20 mouse cellular contexts compared by ENCODE assay signal in genomic region chr19:20860270-20860669, GRCm38 (mm10).
DNase-seq lines count a peak whose midpoint lies in the region; ATAC-seq and TF ChIP-seq lines count a peak whose summit lies in the region.
"Had no signal": no experiment of that assay in that cellular context is flagged by ENCODE, and none has a peak within 500 bp of the region (broad histone marks: within the 10 kb centered on the region; RNA-seq: fewer than 3 reads in every experiment).

No protein-coding gene starts in this region.

- peaks cover 3 to 4% of the 10 kb centered on the region in 2 experiments; a peak in 3 of 4 replicates for H3K4me1 ChIP-seq in MEL (ENCODE audit: control insufficient read depth in 1 of 2, insufficient read depth in 2 of 2, low read length in 2 of 2)
- H3K4me1 ChIP-seq in kidney, embryonic 15.5 days, result no peaks in the 10 kb centered on the region

- TF ChIP-seq EP300 in MEL (IDR thresholded peaks at IDR 0.05; ENCODE audit: low read depth in 1 of 2, low read length in 2 of 2), result peak; percentile 17 to 34; a peak in 2 of 4 replicates

- 79% methylated on average over 1 of the region's 1 CpGs for WGBS in kidney, embryonic 15.5 days

- no peaks in the 10 kb centered on the region for H3K27me3 ChIP-seq in MEL (ENCODE audit: control insufficient read depth in 1 of 2, insufficient read depth in 2 of 2, low read length in 2 of 2)
- H3K27me3 ChIP-seq in kidney, embryonic 15.5 days, result no peaks in the 10 kb centered on the region
- H3K27me3 ChIP-seq: CH12.LX had no signal

- no peak for TF ChIP-seq CTCF in MEL (IDR thresholded peaks at IDR 0.05 in 2 of 3, conservative IDR thresholded peaks at IDR 0.05 in 1 of 3; ENCODE audit: control insufficient read depth in 1 of 3, insufficient read depth in 1 of 3, low read depth in 2 of 3, low read length in 3 of 3, poor library complexity in 1 of 3, severe bottlenecking in 1 of 3)

- H3K27ac ChIP-seq in MEL (ENCODE audit: control insufficient read depth, low read depth, low read length), result no peak overlapping the region
- no peak overlapping the region for H3K27ac ChIP-seq in kidney, embryonic 15.5 days

- DNase-seq in 416B (ENCODE audit: low read depth), result peak; percentile 14
- no peak for DNase-seq in MEL (ENCODE audit: low read depth, low spot score)
- DNase-seq in kidney, postnatal 4 days, result no peak
- DNase-seq: adrenal gland, adult 2 months; adrenal gland, adult 8-10 months; adrenal gland, postnatal 10 days; adrenal gland, postnatal 14 days; adrenal gland, postnatal 25 days; B cell, adult 2 months; cerebellum, adult 11 months; cerebellum, adult 11-12 months; cerebellum, adult 18-20 months; cerebellum, adult 2 months; cerebellum, adult 8-10 months had no signal

- no peak overlapping the region for H3K9ac ChIP-seq in MEL (ENCODE audit: control insufficient read depth, low read depth, low read length, poor library complexity, severe bottlenecking)
- H3K9ac ChIP-seq in kidney, embryonic 15.5 days, result no peak overlapping the region

- no peaks in the 10 kb centered on the region for H3K79me2 ChIP-seq in MEL (ENCODE audit: control insufficient read depth, insufficient read depth, low read length, poor library complexity)

- H3K4me2 ChIP-seq in kidney, embryonic 15.5 days, result no peak overlapping the region

- ATAC-seq in kidney, embryonic 15.5 days (replicated peaks; ENCODE audit: low FRiP score), result no peak
- ATAC-seq: activated CD4-positive, CD25-positive, alpha-beta regulatory T cell, adult 4 months; CD4-positive, CD25-positive, alpha-beta regulatory T cell, adult 4 months; Patski had no signal

- TF ChIP-seq RAD21 in MEL (IDR thresholded peaks at IDR 0.05; ENCODE audit: low read depth, low read length), result no peak

- H3K36me3 ChIP-seq in MEL (ENCODE audit: control insufficient read depth in 1 of 2, insufficient read depth in 2 of 2, low read length in 2 of 2), result no peaks in the 10 kb centered on the region
- H3K36me3 ChIP-seq in kidney, embryonic 15.5 days, result no peaks in the 10 kb centered on the region
- H3K36me3 ChIP-seq: G1E had no signal

- TF ChIP-seq POLR2A in MEL (IDR thresholded peaks at IDR 0.05; ENCODE audit: control insufficient read depth in 1 of 2, insufficient read depth in 1 of 2, low read depth in 1 of 2, low read length in 2 of 2, poor library complexity in 1 of 2), result no peak

- no peak overlapping the region for H3K4me3 ChIP-seq in MEL (ENCODE audit: control insufficient read depth in 1 of 2, insufficient read depth in 1 of 2, low read depth in 2 of 2, low read length in 2 of 2)
- H3K4me3 ChIP-seq in kidney, embryonic 15.5 days (replicated peaks), result no peak overlapping the region

- H3K9me3 ChIP-seq in MEL (replicated peaks; ENCODE audit: insufficient read depth, low read length), result no peaks in the 10 kb centered on the region
- no peaks in the 10 kb centered on the region for H3K9me3 ChIP-seq in kidney, embryonic 15.5 days (replicated peaks)
- H3K9me3 ChIP-seq: G1E had no signal

TF ChIP-seq in MEL, 35 proteins besides CTCF, POLR2A, EP300 and RAD21:
- TF ChIP-seq RCOR1 (IDR thresholded peaks at IDR 0.05; ENCODE audit: low read depth, low read length) (peak; percentile 76), TCF12 (IDR thresholded peaks at IDR 0.05; ENCODE audit: low read depth, low read length) (peak; percentile 55), UBTF (IDR thresholded peaks at IDR 0.05; ENCODE audit: borderline replicate concordance, insufficient read depth, low read depth, low read length) (no peak), GATA1 (IDR thresholded peaks at IDR 0.05; ENCODE audit: low read depth, low read length) (peak; percentile 31; the same call in 1 of the 2 replicates), GABPA (IDR thresholded peaks at IDR 0.05; ENCODE audit: low read depth, low read length) (no peak)
